Mouse (Mus musculus) MEL (cell line): ENCODE results near the gene Col4a1. TPM values are rescaled to one million over a fixed set of nuclear protein-coding genes. Genes with fewer than 3 reads are reported as not detected.

Experiments
- DNase-seq: peaks from one replicate; pipeline ENCODE4 v3.0.0; 2011; ENCODE audit warnings: low read depth, low spot score
- H3K27ac ChIP-seq: 2 replicates; pipeline ENCODE4 v1.5.1; 2012; ENCODE audit warnings: low read depth, mild to moderate bottlenecking, control low read depth, low read length, moderate library complexity; ENCODE audit not compliant: control insufficient read depth
- H3K27me3 ChIP-seq, 2 experiments: fragments of 150-350 bp in 1 of 2; sonication (generic) in 1 of 2; 2 replicates each; pipeline ENCODE4 v1.6.1; 2012; ENCODE audit warnings: low read length in 2 of 2, mild to moderate bottlenecking in 2 of 2, improper control_type of control experiment in 1 of 2, moderate library complexity in 1 of 2; ENCODE audit not compliant: insufficient read depth in 2 of 2, control insufficient read depth in 1 of 2
- H3K36me3 ChIP-seq, 2 experiments: 2 replicates each; pipeline ENCODE4 v1.6.1; 2012 to 2014; ENCODE audit warnings: low read length in 2 of 2, improper control_type of control experiment in 1 of 2, inconsistent platforms in 1 of 2, mild to moderate bottlenecking in 1 of 2; ENCODE audit not compliant: insufficient read depth in 2 of 2, control insufficient read depth in 1 of 2
- H3K4me1 ChIP-seq, 2 experiments: fragments of 150-350 bp in 1 of 2; sonication (generic) in 1 of 2; 2 replicates each; pipeline ENCODE4 v1.6.1; 2012; ENCODE audit warnings: low read length in 2 of 2, improper control_type of control experiment in 1 of 2, mild to moderate bottlenecking in 1 of 2; ENCODE audit not compliant: insufficient read depth in 2 of 2, control insufficient read depth in 1 of 2
- H3K4me3 ChIP-seq, 2 experiments: fragments of 150-350 bp in 1 of 2; sonication (generic) in 1 of 2; 2 replicates each; pipeline ENCODE4 v1.5.1; 2012; ENCODE audit warnings: low read depth in 2 of 2, low read length in 2 of 2, mild to moderate bottlenecking in 2 of 2, moderate library complexity in 2 of 2, control low read depth in 1 of 2, improper control_type of control experiment in 1 of 2; ENCODE audit not compliant: control insufficient read depth in 1 of 2, insufficient read depth in 1 of 2
- H3K79me2 ChIP-seq: 2 replicates; pipeline ENCODE4 v1.6.1; 2012; ENCODE audit warnings: mild to moderate bottlenecking, low read length, moderate library complexity; ENCODE audit not compliant: control insufficient read depth, poor library complexity, insufficient read depth
- H3K9ac ChIP-seq: 2 replicates; pipeline ENCODE4 v1.6.1; 2012; ENCODE audit warnings: low read depth, mild to moderate bottlenecking, control low read depth, low read length, moderate library complexity; ENCODE audit not compliant: control insufficient read depth, poor library complexity, severe bottlenecking
- H3K9me3 ChIP-seq: fragments of 150-350 bp; sonication (generic); replicated peaks from 2 replicates; pipeline ENCODE4 v1.6.1; 2012; ENCODE audit warnings: mild to moderate bottlenecking, low read length, improper control_type of control experiment, moderate library complexity; ENCODE audit not compliant: insufficient read depth
- E2F4 ChIP-seq: IDR thresholded peaks from 2 replicates; pipeline ENCODE4 v1.6.1; 2011; ENCODE audit warnings: low read depth, low read length, improper control_type of control experiment, borderline replicate concordance
- EP300 ChIP-seq, 2 experiments: IDR thresholded peaks; 2 replicates each; pipeline ENCODE4 v1.6.1; 2011; ENCODE audit warnings: improper control_type of control experiment in 2 of 2, low read length in 2 of 2, low read depth in 1 of 2, mild to moderate bottlenecking in 1 of 2
- ETS1 ChIP-seq: IDR thresholded peaks from 2 replicates; pipeline ENCODE4 v1.6.1; 2012; ENCODE audit warnings: low read depth, mild to moderate bottlenecking, inconsistent platforms, low read length, improper control_type of control experiment, moderate library complexity
- GABPA ChIP-seq: IDR thresholded peaks from 2 replicates; pipeline ENCODE4 v1.6.1; 2012; ENCODE audit warnings: low read depth, mild to moderate bottlenecking, inconsistent platforms, low read length, improper control_type of control experiment, moderate library complexity
- GATA1 ChIP-seq: IDR thresholded peaks from 2 replicates; pipeline ENCODE4 v1.6.1; 2011; ENCODE audit warnings: low read depth, low read length, improper control_type of control experiment
- JUND ChIP-seq: IDR thresholded peaks from 2 replicates; pipeline ENCODE4 v1.6.1; 2011; ENCODE audit warnings: low read depth, mild to moderate bottlenecking, improper control_type of control experiment, low read length
- KAT2A ChIP-seq: conservative IDR thresholded peaks from 2 replicates; pipeline ENCODE4 v1.6.1; 2012; ENCODE audit warnings: low read depth, low read length, improper control_type of control experiment, inconsistent platforms
- MAX ChIP-seq: IDR thresholded peaks from 2 replicates; pipeline ENCODE4 v1.6.1; 2011; ENCODE audit warnings: low read length, improper control_type of control experiment
- MYC ChIP-seq: IDR thresholded peaks from 2 replicates; pipeline ENCODE4 v1.6.1; 2011; ENCODE audit warnings: low read depth, mild to moderate bottlenecking, low read length, improper control_type of control experiment, moderate library complexity
- NRF1 ChIP-seq: IDR thresholded peaks from 2 replicates; pipeline ENCODE4 v1.6.1; 2014; ENCODE audit warnings: low read depth, mild to moderate bottlenecking, inconsistent platforms, low read length, improper control_type of control experiment, moderate library complexity; ENCODE audit not compliant: poor library complexity, insufficient read depth, severe bottlenecking
- RAD21 ChIP-seq: IDR thresholded peaks from 2 replicates; pipeline ENCODE4 v1.6.1; 2011; ENCODE audit warnings: mild to moderate bottlenecking, low read depth, low read length, improper control_type of control experiment
- RCOR1 ChIP-seq: IDR thresholded peaks from 2 replicates; pipeline ENCODE4 v1.6.1; 2012; ENCODE audit warnings: low read depth, mild to moderate bottlenecking, inconsistent platforms, low read length, improper control_type of control experiment
- SMC3 ChIP-seq: IDR thresholded peaks from 2 replicates; pipeline ENCODE4 v1.6.1; 2011; ENCODE audit warnings: low read depth, low read length, improper control_type of control experiment
- TCF12 ChIP-seq: IDR thresholded peaks from 2 replicates; pipeline ENCODE4 v1.6.1; 2014; ENCODE audit warnings: low read depth, mild to moderate bottlenecking, inconsistent platforms, low read length, improper control_type of control experiment, moderate library complexity
- ZC3H11A ChIP-seq: IDR thresholded peaks from 2 replicates; pipeline ENCODE4 v1.6.1; 2012; ENCODE audit warnings: low read depth, mild to moderate bottlenecking, inconsistent platforms, low read length, improper control_type of control experiment
- ZMIZ1 ChIP-seq: IDR thresholded peaks from 2 replicates; pipeline ENCODE4 v1.6.1; 2012; ENCODE audit warnings: low read depth, mild to moderate bottlenecking, inconsistent platforms, low read length, improper control_type of control experiment, moderate library complexity
- polyA plus RNA-seq, 2 experiments: library from polyadenylated mRNA; stranded (reverse) in 1 of 2; unstranded in 1 of 2; fragments of >175 nt in 1 of 2; fragments of >200 nt in 1 of 2; gene quantifications; 2 replicates each; pipeline versions ENCODE4 v1.2.1 to v1.2.4; 2012; ENCODE audit warnings: low replicate concordance in 2 of 2, low read depth in 1 of 2; ENCODE audit not compliant: insufficient read length in 2 of 2, insufficient read depth in 1 of 2, missing spikeins in 1 of 2
- total RNA-seq: library from RNA; depleted of rRNA; stranded (reverse); fragments of 300-350 nt; gene quantifications from 2 replicates; pipeline ENCODE4 v1.2.3, GENCODE M21; 2012

The Col4a1 gene
- total and polyA plus RNA-seq, 3 experiments: 0.31 TPM; not detected in 2

DNA sequence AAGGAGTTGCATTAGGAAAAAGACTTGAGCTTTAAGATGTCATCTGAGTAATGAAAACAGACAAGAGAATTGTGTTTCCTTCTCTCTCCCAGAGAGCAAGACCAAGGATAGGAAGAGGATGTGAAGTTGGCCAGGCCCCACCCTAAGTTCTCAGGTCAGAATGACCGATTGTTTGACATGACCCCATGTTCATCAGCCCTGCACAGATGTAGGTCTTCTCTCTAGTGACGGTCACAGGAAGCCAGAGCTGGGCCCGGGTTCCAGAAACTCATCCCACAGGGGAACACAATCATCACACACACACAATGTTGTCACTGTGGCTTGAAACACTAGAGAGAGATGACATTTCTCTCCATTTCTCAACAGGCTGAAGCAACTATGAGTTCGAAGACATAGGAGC lies 27.2 kb downstream of the Col4a1 start:
- no peak for DNase-seq
- Histone ChIP-seq H3K27ac (no peak overlapping the region), H3K79me2 (no peaks in the 10 kb centered on the region), H3K4me1 (no peaks in the 10 kb centered on the region), H3K9ac (no peak overlapping the region), H3K27me3 (no peaks in the 10 kb centered on the region), H3K4me3 (no peak overlapping the region), H3K9me3 (no peaks in the 10 kb centered on the region), H3K36me3 (no peaks in the 10 kb centered on the region)
- TF ChIP-seq MAX: no peak
- no peak for TF ChIP-seq RAD21
- no peak for TF ChIP-seq E2F4
- no peak for TF ChIP-seq ZC3H11A
- no peak for TF ChIP-seq JUND
- no peak for TF ChIP-seq EP300 (IDR thresholded peaks at IDR 0.05; ENCODE audit: low read depth in 1 of 2, low read length in 2 of 2)
- no peak for TF ChIP-seq SMC3
- no peak for TF ChIP-seq NRF1
- TF ChIP-seq KAT2A: no peak
- no peak for TF ChIP-seq GATA1
- no peak for TF ChIP-seq GABPA
- TF ChIP-seq ETS1: no peak
- TF ChIP-seq MYC: no peak

DNA sequence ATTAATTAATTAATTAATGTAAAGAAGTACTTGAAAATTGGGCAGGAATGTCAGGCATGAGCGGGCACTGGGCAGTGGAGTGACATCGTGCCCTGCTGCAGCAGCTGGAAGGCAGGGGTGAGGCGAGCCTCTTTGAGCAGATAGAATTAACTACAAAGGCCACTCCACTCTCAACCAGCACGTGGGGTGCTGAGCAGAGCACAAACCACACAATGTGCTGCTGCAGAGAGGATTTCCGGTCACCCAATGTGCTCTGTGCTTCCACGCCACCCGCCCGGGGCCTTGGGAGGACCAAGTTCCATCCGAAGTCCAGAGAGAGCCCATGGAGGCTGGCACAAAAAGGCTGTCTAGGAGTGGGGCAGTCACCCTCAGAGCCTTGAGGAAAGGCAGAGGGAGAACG lies 29.4 kb downstream of the Col4a1 start:
- no peak for TF ChIP-seq MAX
- no peak for TF ChIP-seq RCOR1
- no peak for TF ChIP-seq TCF12
- TF ChIP-seq ZMIZ1: no peak
- no peak for TF ChIP-seq JUND
- no peak for TF ChIP-seq NRF1
- no peak for TF ChIP-seq RAD21
- no peak for TF ChIP-seq SMC3
- TF ChIP-seq, all 39 proteins: peak for 0
- Histone ChIP-seq H3K4me3 (no peak overlapping the region), H3K27ac (no peak overlapping the region), H3K9me3 (no peaks in the 10 kb centered on the region), H3K4me1 (no peaks in the 10 kb centered on the region), H3K9ac (no peak overlapping the region), H3K36me3 (no peaks in the 10 kb centered on the region), H3K27me3 (no peaks in the 10 kb centered on the region), H3K79me2 (no peaks in the 10 kb centered on the region)
- DNase-seq: no peak
